Mouse (Mus musculus) right cerebral cortex, postnatal 10 days (tissue): ENCODE results near the gene Kctd3.
"Not testable (repeated sequence)": the region's sequence is repeated elsewhere in the genome, so short reads cannot be mapped to it uniquely, and the experiment has no call there.

Source experiments
- DNase-seq, 2 experiments: peaks; one replicate each; pipeline ENCODE4 v3.0.0; 2021; ENCODE audit warnings: low spot score in 2 of 2

Gene Kctd3

DNA sequence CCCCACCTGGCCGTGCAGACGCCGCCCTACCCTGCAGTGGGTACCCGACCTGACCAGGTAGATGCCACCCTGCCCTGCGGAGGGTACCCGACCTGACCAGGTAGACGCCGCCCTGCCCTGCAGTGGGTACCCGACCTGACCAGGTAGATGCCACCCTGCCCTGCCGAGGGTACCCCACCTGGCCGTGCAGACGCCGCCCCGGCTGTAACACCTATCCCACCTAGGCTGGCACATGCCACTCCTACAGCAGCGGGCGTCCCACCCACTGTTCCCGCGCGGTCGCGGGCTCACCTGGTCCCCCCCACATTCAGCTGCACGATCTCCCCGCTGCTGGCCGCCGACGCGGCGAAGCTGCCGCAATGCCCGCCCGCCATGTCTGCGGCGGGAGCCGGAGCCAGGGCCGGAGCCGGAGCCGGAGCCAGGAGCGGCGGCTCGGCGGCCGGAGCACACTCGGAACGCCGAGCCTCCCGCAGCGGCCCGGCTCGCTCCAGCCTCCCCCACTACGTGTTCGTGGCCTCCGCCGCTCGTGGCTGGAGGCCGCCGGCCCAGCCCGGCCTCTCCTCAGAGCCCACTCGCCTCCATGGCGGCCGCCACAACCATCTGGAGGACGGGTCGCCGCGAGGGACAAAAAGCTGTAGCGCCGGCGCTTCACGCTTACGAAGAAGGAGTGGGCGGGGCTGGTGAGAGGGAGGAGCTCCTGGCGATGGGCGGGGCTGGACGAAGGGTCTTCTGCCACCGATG lies at the start of gene Kctd3:
TSS of gene Kctd3 (minus strand) at position 603 of the 741 bp plus-strand sequence.
- DNase-seq: peak; percentile 97 to 99

DNA sequence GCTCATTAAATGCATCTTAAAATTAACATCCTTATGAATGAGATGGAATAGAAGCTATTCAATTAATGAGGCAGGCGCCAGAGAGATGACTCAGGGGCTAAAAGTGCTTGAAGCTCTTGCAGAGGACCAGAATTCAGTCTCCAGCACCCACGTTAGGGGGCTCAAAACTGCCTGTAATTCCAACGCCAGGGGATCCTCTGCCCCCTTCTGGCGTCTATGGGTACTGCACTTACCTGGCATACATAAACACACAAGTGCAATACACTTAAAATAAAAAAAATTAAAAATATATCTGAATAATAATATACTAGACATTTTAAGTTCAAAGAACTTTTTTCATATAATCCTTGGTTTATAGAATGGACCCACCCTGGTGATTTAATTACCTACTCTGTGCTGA lies 49.8 kb upstream of the Kctd3 start:
- no peak for DNase-seq

DNA sequence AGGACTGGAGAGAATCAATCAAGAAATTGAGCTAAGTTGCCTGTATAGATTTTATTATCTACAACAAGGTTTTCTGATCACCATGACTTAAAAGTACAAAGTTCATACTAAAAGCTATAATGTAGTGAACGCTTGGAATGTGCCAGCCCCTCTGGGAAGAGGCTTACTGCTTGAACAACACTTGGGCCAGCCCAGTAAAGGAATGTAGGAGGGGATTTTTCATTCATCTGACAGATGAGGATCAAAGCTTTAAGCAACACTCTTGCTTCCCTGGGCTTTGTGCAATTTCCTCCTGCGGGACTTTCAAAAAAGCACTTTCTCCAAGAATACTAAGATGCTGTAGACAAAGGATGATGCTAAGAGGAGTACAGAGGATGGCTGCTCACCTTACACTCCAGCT lies 48.3 kb upstream of the Kctd3 start:
- no peak for DNase-seq

DNA sequence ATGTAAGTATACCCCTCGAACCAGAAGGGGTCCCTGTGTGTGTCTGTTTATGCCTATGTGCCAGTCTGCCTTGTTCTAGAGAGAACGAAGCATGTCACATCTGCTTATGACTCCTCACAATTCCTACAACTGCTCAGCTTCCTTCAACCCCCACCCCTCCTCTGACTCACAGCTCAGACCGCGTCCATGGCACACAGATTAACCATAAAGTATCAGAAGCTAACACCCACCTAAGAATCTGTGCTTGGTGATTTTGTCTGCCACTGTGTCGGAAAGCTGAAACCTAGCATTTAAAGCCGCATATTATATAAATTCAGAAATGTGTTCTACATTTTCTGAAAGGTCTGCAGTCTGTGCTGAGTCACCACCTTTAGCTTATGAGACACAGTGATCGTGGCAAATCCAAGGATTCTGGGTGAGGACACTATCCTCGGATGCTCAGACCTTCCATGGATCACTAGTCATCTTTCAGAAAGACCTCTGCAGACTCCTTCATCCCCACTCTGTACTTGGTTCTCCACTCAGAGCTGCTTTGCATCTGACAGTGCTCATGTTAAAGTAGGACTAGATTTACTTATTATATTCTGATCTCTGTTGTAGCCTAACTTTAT lies 47.4 kb upstream of the Kctd3 start:
- DNase-seq: no peak

DNA sequence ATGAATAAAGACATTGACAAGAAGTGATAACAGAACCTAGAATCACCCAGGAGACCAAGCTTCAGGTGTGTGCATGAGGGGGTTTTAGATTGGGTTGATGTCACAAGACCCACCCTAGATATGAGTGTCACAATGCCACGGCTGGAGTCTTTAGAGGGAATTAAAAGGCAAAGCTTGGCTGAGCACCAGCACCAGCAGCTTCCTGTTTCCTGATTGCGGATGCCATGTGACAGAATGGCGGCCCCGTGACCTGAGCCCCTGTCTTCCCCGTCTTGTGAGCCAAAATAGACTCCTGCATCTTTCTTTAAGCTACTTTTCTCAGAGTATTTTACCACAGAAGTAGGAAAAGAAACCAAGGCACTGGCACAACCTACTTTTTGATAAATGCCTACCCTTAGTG lies 46.5 kb upstream of the Kctd3 start:
- no peak for DNase-seq

DNA sequence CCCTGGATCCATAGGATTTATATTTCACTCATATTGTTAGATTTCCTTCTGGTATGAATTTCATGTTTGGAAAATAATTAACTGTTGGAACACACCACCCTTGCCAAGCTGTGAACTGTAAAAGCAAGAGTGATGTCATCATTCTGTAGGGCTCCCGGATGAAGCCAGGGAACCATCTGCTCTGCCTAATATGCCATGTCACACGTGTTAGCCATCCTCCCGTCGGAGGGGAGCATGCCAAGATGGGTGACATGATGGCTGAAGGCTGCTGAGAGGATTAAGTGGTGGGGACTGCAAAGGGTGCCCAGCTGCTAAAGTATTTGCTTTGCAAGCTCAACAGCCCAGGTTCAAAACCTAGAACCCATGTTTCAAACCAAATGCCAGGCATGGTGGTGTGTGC lies 44.5 kb upstream of the Kctd3 start:
- no peak for DNase-seq

DNA sequence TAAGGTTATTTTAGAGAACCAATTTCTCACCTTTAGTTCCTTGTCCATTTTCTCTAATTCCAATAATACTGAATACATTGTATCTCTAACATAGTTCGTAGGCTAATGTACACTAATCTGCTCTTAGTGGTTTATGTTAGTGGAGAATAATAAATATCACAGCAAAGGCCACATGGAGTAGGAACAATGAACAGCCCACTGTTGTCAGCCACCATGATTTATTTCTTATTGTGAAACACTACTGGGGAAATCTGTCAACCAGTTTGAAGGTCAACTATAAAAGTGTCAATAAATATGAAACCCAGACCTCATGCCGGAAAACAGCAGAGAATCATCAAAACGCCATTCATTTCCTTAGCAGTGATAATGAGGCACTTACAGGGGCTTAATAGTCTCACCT lies 42.5 kb upstream of the Kctd3 start:
- no peak for DNase-seq

DNA sequence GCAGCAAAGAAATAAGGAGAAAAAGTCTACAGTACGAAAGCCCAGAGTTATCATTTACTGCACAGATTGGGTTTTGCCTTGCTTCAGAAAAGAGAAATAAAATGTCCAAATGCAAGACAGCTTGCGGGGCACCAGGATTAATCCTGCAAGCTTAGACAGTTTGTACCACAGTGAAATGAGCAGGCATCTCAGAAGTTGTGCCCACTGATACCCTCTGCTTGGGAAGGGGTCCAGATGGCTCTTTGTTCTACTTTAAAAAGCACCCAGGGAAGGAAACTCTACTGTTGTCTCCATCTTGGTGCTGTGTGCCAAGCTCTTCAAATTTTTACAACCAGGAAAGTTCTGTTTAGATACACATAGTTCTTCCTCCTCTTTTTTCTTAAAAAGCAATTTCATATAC lies 40.7 kb upstream of the Kctd3 start:
- peak; percentile 52 to 61 for DNase-seq

DNA sequence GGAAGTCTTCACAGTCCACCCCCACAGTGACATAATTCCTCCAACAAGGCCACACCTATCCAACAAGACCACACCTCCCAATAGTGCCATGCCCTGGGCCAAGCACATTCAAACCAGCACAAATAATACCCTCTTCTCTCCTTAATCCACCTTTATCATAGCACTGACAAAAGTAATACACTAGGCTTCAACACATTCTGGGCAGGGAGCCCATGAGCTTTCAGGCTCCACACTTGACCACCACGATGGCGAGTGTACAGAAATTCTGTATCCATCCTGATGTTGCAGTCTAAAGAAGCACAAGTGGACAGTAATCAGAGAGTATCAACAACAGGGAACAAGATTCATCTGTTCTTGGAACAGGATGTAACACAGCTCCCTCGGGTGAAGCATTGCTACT lies 40.3 kb upstream of the Kctd3 start:
- no peak for DNase-seq

DNA sequence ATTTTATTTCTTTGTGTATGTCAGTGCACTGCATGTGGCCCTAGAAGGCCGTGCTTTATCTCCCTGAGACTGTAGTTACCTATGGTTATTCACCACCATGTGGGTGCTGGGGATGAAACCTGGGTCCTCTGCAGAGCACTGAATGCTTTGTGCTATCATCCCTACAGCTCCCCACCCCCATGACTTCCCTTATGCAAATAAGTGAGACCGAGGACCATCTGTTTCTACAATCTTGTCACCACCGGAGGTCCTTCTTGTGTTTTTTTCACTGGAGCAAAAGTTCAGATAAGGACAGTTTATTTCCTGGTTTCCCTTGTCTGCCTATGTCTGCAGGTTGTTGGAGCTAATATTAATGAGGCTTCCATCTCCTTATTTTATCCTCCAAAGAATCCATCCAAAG lies 39.2 kb upstream of the Kctd3 start:
- DNase-seq: no peak

DNA sequence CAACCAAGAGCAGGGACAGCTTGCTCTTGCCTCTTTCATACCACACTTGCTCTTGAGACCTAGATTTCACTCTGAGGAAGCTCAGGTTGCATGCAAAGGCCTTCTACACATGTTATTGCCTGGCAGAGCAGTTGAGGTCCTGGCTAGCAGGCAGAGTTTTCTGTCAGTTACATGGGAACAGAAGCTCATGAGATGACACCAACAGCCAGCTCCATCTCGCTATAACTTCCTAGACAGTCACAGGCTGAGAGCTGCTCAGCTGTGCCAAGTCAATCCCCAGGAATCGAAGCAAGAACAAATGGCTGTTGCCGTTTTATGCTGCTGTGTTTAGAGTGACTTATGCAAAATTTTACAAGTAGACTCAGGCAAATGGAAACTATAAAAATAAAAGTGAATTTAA lies 38.7 kb upstream of the Kctd3 start:
- DNase-seq: peak in 1 of 2 experiments; percentile 65

DNA sequence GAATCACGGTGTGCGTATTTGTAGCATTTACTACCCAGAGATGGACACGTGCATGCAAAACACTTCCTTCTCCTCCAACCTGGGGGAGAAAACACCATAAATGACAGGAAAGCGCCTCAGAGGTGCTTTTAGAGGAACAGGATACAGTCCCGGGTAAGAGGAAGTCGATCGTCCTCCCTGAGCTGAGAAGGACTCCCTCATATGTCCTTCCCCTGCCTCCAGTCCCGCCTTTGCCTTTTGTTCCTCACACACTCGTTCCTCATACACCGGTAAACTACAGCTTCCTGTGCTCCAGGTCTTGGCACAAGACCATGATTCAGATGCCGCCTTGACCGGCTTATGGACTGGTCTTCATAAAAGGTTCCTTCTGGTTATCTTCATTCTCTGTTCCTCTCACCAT lies 33.6 kb upstream of the Kctd3 start:
- no peak for DNase-seq

DNA sequence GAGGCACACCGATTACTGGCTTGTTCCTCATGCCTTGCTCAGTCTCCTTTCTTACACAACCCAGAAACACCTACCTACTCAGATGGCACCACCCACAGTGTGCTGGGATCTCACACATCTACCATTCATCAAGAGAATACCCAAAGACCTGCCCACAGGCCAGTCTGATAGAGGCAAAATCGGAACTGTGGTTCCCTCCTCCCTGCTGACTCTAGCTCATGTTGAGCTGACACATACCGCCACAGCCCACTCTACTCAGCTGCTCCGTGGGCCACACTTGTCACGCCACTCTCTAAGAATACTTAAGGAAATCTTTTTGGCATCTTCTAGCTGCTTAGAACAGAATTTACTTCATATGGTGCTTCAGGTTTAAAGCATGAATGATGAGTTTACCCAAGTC lies 31.7 kb upstream of the Kctd3 start:
- DNase-seq: peak; percentile 25 to 54

DNA sequence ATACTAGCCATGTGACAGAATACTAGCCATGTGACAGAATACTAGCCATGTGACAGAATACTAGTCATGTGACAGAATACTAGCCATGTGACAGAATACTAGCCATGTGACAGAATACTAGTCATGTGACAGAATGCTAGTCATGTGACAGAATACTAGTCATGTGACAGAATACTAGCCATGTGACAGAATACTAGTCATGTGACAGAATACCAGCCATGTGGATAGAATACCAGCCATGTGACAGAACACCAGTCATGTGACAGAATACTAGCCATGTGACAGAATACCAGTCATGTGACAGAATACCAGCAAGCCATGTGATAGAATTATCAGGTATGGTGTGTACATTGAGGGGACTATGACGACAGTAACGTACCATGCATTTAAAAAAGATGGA lies 25.2 kb upstream of the Kctd3 start:
- not testable (repeated sequence) for DNase-seq

DNA sequence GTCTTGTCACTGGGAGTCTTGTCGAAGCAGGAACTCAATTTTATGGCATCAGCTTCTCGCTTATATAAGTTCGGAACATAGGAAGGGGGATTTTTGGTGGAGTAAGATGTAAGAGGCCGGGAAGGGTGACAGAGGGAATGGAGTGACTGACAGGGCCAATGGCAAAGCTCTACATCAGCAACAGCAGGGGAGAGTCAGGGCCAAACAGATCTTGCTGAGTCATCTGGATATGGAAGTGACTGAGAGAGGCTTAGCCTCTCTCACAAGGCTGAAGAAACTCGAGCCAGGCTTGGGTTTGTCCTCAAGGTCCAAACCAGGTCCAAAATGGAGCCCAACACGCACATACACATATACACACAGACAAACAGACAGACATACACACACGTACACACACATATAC lies 23.3 kb upstream of the Kctd3 start:
- DNase-seq: no peak

DNA sequence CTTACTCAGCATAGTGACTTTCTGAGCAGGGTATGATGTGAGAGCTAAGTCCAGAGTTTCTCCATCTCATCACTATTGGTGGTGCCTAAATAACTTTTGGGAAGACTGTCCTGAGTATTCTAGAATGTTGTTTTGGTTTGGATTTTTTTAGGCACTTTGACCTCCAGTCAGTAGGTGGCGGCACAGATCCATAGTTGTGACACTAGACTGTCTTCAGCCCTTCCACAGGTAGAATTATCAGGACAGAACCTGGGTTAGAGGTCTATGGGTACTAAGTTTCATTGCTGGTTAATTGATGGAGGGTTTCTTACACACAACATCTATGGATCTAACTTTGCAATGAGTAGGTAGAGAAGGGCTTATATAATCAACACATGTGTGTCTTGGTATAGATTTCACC lies 20.6 kb upstream of the Kctd3 start:
- DNase-seq: peak in 1 of 2 experiments; percentile 42

DNA sequence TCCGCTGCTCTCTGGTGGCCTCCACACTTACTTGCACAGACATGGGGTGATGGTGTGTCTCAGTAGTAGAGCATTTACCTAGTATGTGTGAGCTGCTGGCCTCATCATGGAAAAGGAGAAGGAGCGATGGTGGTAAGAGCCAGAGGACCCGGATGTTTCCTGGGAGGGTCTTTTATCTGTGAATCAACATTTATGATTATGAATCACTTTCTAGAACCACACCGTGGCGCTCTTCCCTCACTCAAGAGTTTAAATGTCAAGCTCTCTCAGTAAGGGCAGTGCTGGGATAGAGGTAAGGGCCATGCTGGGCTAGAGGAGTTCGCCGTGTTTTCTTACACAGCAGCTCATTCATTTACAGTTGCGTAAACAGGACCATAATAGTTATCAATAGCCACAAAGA lies 19.2 kb upstream of the Kctd3 start:
- peak; percentile 60 to 70 for DNase-seq

DNA sequence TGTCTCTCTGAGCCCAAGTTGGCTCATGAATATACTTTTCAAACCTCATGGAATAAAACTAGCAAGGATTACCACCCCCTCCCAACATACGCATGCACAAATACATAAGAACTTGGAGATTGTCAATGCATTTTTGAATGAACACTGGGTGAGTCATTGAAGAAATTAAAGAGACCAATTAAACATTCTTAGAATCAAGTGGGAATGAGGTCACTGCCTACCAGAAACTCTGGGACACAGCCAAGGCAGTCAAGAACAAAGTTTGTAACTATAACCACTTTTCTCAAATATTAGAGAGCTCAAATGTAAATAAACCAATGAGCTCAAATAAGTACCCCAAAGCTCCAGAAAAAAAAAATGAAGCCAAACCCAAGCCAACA lies 16.1 kb upstream of the Kctd3 start:
- no peak for DNase-seq

DNA sequence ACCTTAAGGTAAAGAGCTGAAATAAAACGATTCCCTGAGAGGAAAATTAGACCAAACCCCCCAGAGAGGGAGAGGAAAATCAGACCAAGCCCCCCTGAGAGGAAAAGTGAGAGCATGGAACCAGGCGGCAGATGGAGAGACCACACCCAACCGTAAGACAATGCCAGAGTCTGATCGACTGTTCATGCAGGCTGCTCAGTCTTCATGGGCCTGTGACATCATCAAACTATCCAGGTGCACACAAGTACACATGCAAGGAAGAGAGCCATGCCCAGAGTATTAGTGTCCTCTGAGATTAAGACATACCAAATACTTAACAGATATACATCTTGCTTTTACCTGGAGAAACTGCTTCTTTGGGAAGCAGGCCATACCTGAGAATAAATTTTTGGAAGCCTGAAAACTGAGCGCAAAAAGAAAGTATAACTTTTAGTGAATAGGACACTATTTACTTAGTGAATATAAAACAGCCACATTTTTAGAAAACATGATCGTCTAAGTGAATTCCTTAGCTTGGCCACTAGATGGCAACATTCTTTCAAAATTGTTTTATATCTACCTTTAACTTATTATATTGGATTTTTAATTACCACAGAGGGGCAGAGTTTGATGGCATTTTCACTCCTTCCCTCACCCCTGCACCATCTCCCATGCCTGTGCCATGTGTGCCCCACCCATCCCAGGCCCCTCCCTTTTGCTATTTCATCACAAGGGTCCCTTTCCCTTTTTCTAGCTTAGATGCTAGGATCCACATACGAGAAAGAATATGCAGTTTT lies 15.5 kb upstream of the Kctd3 start:
- DNase-seq: no peak

DNA sequence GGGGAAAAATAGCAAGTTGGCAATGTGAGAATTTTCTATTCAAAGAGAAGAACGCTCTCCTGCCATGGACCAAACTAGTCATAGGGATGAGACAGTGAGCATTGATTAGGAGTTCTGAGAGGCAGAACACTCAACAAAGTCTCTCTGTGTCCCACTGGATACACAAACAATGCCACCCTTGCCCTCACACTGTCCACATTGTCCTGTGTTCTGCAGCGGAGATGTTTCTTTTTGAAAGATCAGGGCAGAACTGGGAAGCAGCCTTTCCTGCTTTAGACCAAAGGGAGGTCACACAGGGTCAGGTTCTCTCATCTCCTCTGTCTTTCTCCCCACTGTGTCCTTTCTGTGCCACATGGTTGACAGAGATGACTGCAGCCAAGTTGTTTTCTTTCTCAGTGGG lies 7.7 kb upstream of the Kctd3 start:
- no peak for DNase-seq

DNA sequence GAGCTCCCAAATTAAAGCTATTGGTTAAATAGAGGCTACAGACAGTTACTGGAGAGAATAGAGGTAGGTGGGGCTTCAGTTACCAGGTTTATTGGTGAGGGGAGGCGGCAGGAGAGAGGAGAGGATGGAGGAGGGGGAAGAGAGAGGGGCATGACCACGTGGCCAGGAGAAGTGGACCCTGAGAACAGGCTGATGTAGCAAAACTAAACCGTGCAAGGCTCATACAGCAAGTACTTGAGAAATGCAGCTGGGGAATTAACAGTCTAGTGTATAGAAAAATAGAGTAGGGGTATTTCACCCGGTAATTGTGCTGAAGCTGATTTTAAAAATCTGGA lies 5.9 kb upstream of the Kctd3 start:
- no peak for DNase-seq

DNA sequence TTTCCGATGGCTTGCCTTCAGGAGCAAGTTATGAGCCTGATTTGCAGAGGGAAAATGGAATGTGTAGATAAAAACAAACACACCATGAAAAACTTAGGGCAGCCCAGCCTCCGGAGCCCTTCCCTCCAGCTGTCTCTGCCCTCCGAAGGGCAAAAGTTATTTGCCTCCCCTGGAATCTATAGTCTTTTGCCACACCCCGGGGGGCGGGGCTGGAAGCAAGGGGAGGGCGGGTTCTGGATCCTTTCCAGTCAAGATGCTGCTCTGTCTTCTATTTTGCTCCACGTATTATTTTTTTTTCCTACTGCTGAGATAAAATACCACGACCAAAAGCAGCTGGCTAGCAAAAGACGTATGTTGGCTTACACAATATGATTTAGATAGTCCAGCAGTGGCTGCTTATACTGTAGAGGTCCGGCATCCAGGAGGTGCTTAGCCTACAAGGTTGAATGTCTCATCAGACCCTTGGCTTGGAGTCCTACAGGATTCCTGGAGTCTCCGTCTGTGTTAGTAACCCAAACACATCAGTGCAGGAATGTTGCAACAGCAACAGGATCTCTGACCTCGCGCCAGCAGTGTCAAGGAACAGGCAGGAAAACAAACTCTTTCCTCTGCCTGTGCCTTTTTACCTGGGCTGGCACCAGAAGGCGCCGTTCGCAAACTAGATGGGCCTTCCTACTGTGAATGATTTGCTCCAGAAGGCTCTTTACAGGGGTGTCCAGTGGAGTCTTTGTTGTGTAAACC lies 5.4 kb upstream of the Kctd3 start:
- DNase-seq: no peak

DNA sequence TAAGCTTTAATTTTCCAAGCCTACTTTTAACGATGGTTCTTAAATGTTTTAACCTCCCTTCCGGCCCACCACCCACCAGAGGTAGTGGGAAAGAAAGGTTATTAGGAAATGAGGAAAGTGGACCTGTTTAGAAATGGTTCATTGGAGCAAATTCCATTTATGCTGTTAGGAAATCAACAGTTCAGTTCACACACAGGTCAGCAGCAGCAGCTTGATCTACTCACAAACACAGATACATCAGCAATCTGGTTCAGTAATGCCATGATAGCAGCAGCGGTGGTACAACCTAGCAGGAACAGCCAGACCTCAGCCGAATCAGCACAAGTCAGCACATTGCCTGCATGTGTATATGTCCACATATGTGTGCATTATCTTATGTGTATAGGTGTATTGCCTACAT lies 3.0 kb upstream of the Kctd3 start:
- DNase-seq: no peak
